28 mouse cellular contexts compared by ENCODE assay signal in the genomic region with DNA sequence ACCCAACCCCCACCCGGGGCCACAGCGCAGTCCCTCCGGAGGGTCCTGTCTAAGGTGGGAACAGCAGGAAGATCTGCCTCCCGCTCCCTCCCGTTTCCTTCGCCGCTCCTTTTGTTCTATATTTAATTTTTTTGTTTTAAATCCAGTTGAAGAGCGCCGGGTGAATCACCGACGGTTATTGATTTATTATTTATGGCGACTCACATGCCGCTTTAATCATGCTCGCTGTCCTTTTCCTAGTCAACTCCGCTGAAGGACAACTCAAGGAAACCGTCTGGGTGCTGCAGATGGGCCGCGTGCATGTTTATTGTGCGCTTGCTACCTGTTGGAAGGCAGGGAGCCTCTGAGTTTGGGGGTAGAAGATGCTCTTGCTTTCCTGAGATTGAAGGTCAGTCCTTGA.
DNase-seq lines count a peak whose midpoint lies in the region; ATAC-seq lines count a peak whose summit lies in the region.
"Had no signal": no experiment of that assay in that cellular context is flagged by ENCODE, and none has a peak within 500 bp of the region (broad histone marks: within the 10 kb centered on the region; RNA-seq: fewer than 3 reads in every experiment).

No protein-coding gene starts in this region.

- peaks cover 33% of the 10 kb centered on the region for H3K27me3 ChIP-seq in forebrain, embryonic 10.5 days (ENCODE audit: poor library complexity, severe bottlenecking)
- H3K27me3 ChIP-seq in forebrain, embryonic 13.5 days: 0 out of 2 replicates have a peak, but pooled peaks cover 6% of the 10 kb centered on the region
- no peaks in the 10 kb centered on the region for H3K27me3 ChIP-seq in midbrain, embryonic 14.5 days (ENCODE audit: control insufficient read depth, insufficient read depth, low read length)
- no peaks in the 10 kb centered on the region for H3K27me3 ChIP-seq in midbrain, embryonic 11.5 days (ENCODE audit: control insufficient read depth, insufficient read depth, low read length)
- peaks cover 4% of the 10 kb centered on the region; the same call in 1 of the 2 replicates for H3K27me3 ChIP-seq in embryonic facial prominence, embryonic 10.5 days (replicated peaks; ENCODE audit: low read depth, poor library complexity, severe bottlenecking)
- H3K27me3 ChIP-seq: liver, embryonic 15.5 days had no signal

- 83% methylated on average over 19 of the region's 19 CpGs for WGBS in forebrain, embryonic 10.5 days
- WGBS in forebrain, embryonic 13.5 days: 80% methylated on average over 19 of the region's 19 CpGs
- 61% methylated on average over 19 of the region's 19 CpGs for WGBS in midbrain, embryonic 14.5 days
- WGBS in midbrain, embryonic 11.5 days: 83% methylated on average over 19 of the region's 19 CpGs
- 82% methylated on average over 19 of the region's 19 CpGs for WGBS in embryonic facial prominence, embryonic 10.5 days

- ATAC-seq in forebrain, embryonic 13.5 days: no peak
- no peak for ATAC-seq in midbrain, embryonic 14.5 days (ENCODE audit: low FRiP score, low TSS enrichment)
- ATAC-seq in midbrain, embryonic 11.5 days (ENCODE audit: low FRiP score): no peak
- ATAC-seq: CD4-positive, CD25-positive, alpha-beta regulatory T cell, adult 4 months; forebrain, embryonic 14.5 days; inflammation-experienced regulatory T-cells, adult 6 months had no signal

- H3K4me3 ChIP-seq in forebrain, embryonic 10.5 days: no peak overlapping the region
- H3K4me3 ChIP-seq in forebrain, embryonic 13.5 days: no peak overlapping the region
- H3K4me3 ChIP-seq in midbrain, embryonic 14.5 days (replicated peaks; ENCODE audit: low read depth, low read length): no peak overlapping the region
- H3K4me3 ChIP-seq in midbrain, embryonic 11.5 days (ENCODE audit: low read depth, low read length): no peak overlapping the region
- no peak overlapping the region for H3K4me3 ChIP-seq in embryonic facial prominence, embryonic 10.5 days
- H3K4me3 ChIP-seq: kidney, embryonic 15.5 days; limb, embryonic 12.5 days; liver, embryonic 15.5 days; neural tube, embryonic 13.5 days had no signal

- 0 out of 2 replicates have a peak, but pooled peaks cover 2% of the 10 kb centered on the region for H3K36me3 ChIP-seq in forebrain, embryonic 10.5 days (replicated peaks)
- H3K36me3 ChIP-seq in forebrain, embryonic 13.5 days (ENCODE audit: poor library complexity, severe bottlenecking): no peaks in the 10 kb centered on the region
- no peaks in the 10 kb centered on the region for H3K36me3 ChIP-seq in midbrain, embryonic 14.5 days (ENCODE audit: control insufficient read depth, insufficient read depth, low read length)
- H3K36me3 ChIP-seq in midbrain, embryonic 11.5 days (ENCODE audit: control insufficient read depth, insufficient read depth, low read length): no peaks in the 10 kb centered on the region
- H3K36me3 ChIP-seq in embryonic facial prominence, embryonic 10.5 days (replicated peaks): no peaks in the 10 kb centered on the region
- H3K36me3 ChIP-seq: kidney, embryonic 15.5 days; limb, embryonic 12.5 days; liver, embryonic 15.5 days; neural tube, embryonic 13.5 days had no signal

- peaks cover 14% of the 10 kb centered on the region for H3K9me3 ChIP-seq in forebrain, embryonic 10.5 days
- peaks cover 10% of the 10 kb centered on the region for H3K9me3 ChIP-seq in forebrain, embryonic 13.5 days (replicated peaks)
- peaks cover 7% of the 10 kb centered on the region; the same call in 1 of the 2 replicates for H3K9me3 ChIP-seq in midbrain, embryonic 14.5 days (ENCODE audit: control insufficient read depth, low read length)
- H3K9me3 ChIP-seq in midbrain, embryonic 11.5 days (ENCODE audit: control insufficient read depth, low read length): no peaks in the 10 kb centered on the region; the same call in 1 of the 2 replicates
- H3K9me3 ChIP-seq in embryonic facial prominence, embryonic 10.5 days: peaks cover 11% of the 10 kb centered on the region; the same call in 1 of the 2 replicates
- H3K9me3 ChIP-seq: liver, embryonic 15.5 days had no signal

- no peak for DNase-seq in forebrain, embryonic 10.5 days (ENCODE audit: extremely low spot score, low spot score)
- peak; percentile 53 for DNase-seq in midbrain, embryonic 14.5 days
- DNase-seq in midbrain, embryonic 11.5 days (ENCODE audit: low spot score, missing footprints): no peak
- no peak for DNase-seq in embryonic facial prominence, embryonic 10.5 days (ENCODE audit: low spot score)
- DNase-seq in left cerebral cortex, adult 8-10 months (ENCODE audit: low spot score in 2 of 2): no peak
- DNase-seq in thymus, postnatal 0 days (ENCODE audit: low spot score): no peak
- DNase-seq: cerebellum, adult 11-12 months; cerebellum, adult 9-11 months; embryo, embryonic 11 days; gastrocnemius, postnatal 14 days; heart, postnatal 14 days; kidney, adult 11 months; kidney, postnatal 25 days; lung, embryonic 14.5 days; lung, postnatal 14 days; right cerebral cortex, postnatal 4 days; thymus, adult 18-20 months; thymus, postnatal 36 days had no signal

- no peak overlapping the region for H3K9ac ChIP-seq in forebrain, embryonic 13.5 days
- no peak overlapping the region for H3K9ac ChIP-seq in midbrain, embryonic 14.5 days (replicated peaks; ENCODE audit: low read length)
- H3K9ac ChIP-seq in midbrain, embryonic 11.5 days (ENCODE audit: low read length): no peak overlapping the region
- H3K9ac ChIP-seq: hindbrain, embryonic 14.5 days; kidney, embryonic 15.5 days; limb, embryonic 12.5 days; liver, embryonic 15.5 days; lung, embryonic 14.5 days; neural tube, embryonic 13.5 days had no signal

- 0 out of 2 replicates have a peak overlapping the region, but pooled peaks have one; percentile 67 for H3K27ac ChIP-seq in forebrain, embryonic 10.5 days
- no peak overlapping the region for H3K27ac ChIP-seq in forebrain, embryonic 13.5 days
- H3K27ac ChIP-seq in midbrain, embryonic 14.5 days (replicated peaks; ENCODE audit: low read depth, low read length): peak overlapping the region; percentile 71
- H3K27ac ChIP-seq in midbrain, embryonic 11.5 days (ENCODE audit: low read depth, low read length): no peak overlapping the region
- H3K27ac ChIP-seq in embryonic facial prominence, embryonic 10.5 days (replicated peaks): peak overlapping the region; percentile 77
- H3K27ac ChIP-seq: hindbrain, embryonic 14.5 days; kidney, embryonic 15.5 days; limb, embryonic 12.5 days; liver, embryonic 15.5 days; neural tube, embryonic 13.5 days; stomach, postnatal 0 days had no signal

- peaks cover 41% of the 10 kb centered on the region for H3K4me1 ChIP-seq in forebrain, embryonic 10.5 days
- peaks cover 31% of the 10 kb centered on the region for H3K4me1 ChIP-seq in forebrain, embryonic 13.5 days
- peaks cover 24% of the 10 kb centered on the region for H3K4me1 ChIP-seq in midbrain, embryonic 14.5 days (ENCODE audit: control insufficient read depth, insufficient read depth, low read length)
- H3K4me1 ChIP-seq in midbrain, embryonic 11.5 days (ENCODE audit: control insufficient read depth, insufficient read depth, low read length): peaks cover 23% of the 10 kb centered on the region
- peaks cover 62% of the 10 kb centered on the region for H3K4me1 ChIP-seq in embryonic facial prominence, embryonic 10.5 days
- H3K4me1 ChIP-seq: kidney, embryonic 15.5 days; liver, embryonic 15.5 days had no signal

- H3K4me2 ChIP-seq in forebrain, embryonic 13.5 days: no peak overlapping the region
- no peak overlapping the region for H3K4me2 ChIP-seq in midbrain, embryonic 14.5 days (ENCODE audit: low read length)
- H3K4me2 ChIP-seq in midbrain, embryonic 11.5 days: no peak overlapping the region
- H3K4me2 ChIP-seq: hindbrain, embryonic 14.5 days; kidney, embryonic 15.5 days; limb, embryonic 12.5 days; liver, embryonic 15.5 days; lung, embryonic 14.5 days; neural tube, embryonic 13.5 days had no signal

Comparison
In these comparisons a context has a peak if more than half of its experiments do, and no peak if none do; other contexts are left out.
1. H3K27ac ChIP-seq: peak in forebrain, embryonic 10.5 days (single experiment), midbrain, embryonic 14.5 days (single experiment) and embryonic facial prominence, embryonic 10.5 days (single experiment); none in forebrain, embryonic 13.5 days (single experiment) and midbrain, embryonic 11.5 days (single experiment).